Mouse (Mus musculus) limb, embryonic 11.5 days (tissue): ENCODE measurements around the gene Ggps1. TPM values are rescaled to one million over a fixed set of nuclear protein-coding genes. Genes with fewer than 3 reads are reported as not detected.

ENCODE experiments used
- polyA plus RNA-seq: library from polyadenylated mRNA; unstranded; fragments of >200 nt; fragmentation: Nextera tagmentation; extraction: Ambion mirVana; gene quantifications from 2 replicates; pipeline ENCODE4 v1.2.1, GENCODE M21; 2014

Gene Ggps1
- polyA plus RNA-seq, 1 experiment from 2014 or later: 59.8 TPM

Other genes with a start within 250 kb of the Ggps1 start
- gene B3galnt2, start 109.0 kb downstream of the Ggps1 start, polyA plus RNA-seq: 49.4 and 49.7 TPM in 2 replicates
- gene Tbce, start 23.9 kb downstream of the Ggps1 start, polyA plus RNA-seq: 61.8 and 66.1 TPM in 2 replicates
- 87.2 and 90.6 TPM in 2 replicates for gene Arid4b, start 256 bp downstream of the Ggps1 start, polyA plus RNA-seq